ENCODE assay signal across 31 mouse cellular contexts in genomic region chr2:63090447-63090846, GRCm38 (mm10).
"Had no signal": no experiment of that assay in that cellular context is flagged by ENCODE, and none has a peak within 500 bp of the region (broad histone marks: within the 10 kb centered on the region; RNA-seq: fewer than 3 reads in every experiment).

No protein-coding gene starts in this region.

- H3K9me3 ChIP-seq: limb, embryonic 10.5 days; limb, embryonic 12.5 days; limb, embryonic 13.5 days; limb, embryonic 15.5 days; liver, embryonic 12.5 days; liver, embryonic 13.5 days; liver, embryonic 15.5 days; lung, embryonic 15.5 days; megakaryocyte, embryonic 14.5 days; midbrain, embryonic 10.5 days; midbrain, embryonic 12.5 days; midbrain, embryonic 13.5 days; midbrain, embryonic 15.5 days had no signal

- H3K4me3 ChIP-seq: limb, embryonic 10.5 days; limb, embryonic 12.5 days; limb, embryonic 13.5 days; limb, embryonic 15.5 days; liver, embryonic 12.5 days; liver, embryonic 13.5 days; liver, embryonic 15.5 days; lung, embryonic 15.5 days; megakaryocyte, embryonic 14.5 days; midbrain, embryonic 10.5 days; midbrain, embryonic 12.5 days; midbrain, embryonic 13.5 days; midbrain, embryonic 15.5 days; myocyte had no signal

- H3K27ac ChIP-seq: limb, embryonic 10.5 days; limb, embryonic 12.5 days; limb, embryonic 13.5 days; limb, embryonic 15.5 days; liver, embryonic 12.5 days; liver, embryonic 13.5 days; liver, embryonic 14.5 days; liver, embryonic 15.5 days; lung, embryonic 15.5 days; macrophage; midbrain, embryonic 10.5 days; midbrain, embryonic 12.5 days; midbrain, embryonic 13.5 days; midbrain, embryonic 15.5 days had no signal

- H3K4me2 ChIP-seq: limb, embryonic 12.5 days; limb, embryonic 13.5 days; limb, embryonic 15.5 days; liver, embryonic 11.5 days; liver, embryonic 12.5 days; liver, embryonic 13.5 days; liver, embryonic 15.5 days; lung, embryonic 14.5 days; lung, embryonic 15.5 days; midbrain, embryonic 11.5 days; midbrain, embryonic 12.5 days; midbrain, embryonic 13.5 days; midbrain, embryonic 15.5 days had no signal

- ATAC-seq: liver, embryonic 12.5 days; liver, postnatal 0 days; lung, postnatal 0 days; midbrain, embryonic 13.5 days; midbrain, embryonic 15.5 days; midbrain, embryonic 16.5 days had no signal

- H3K27me3 ChIP-seq: limb, embryonic 12.5 days; limb, embryonic 13.5 days; limb, embryonic 15.5 days; liver, embryonic 12.5 days; liver, embryonic 13.5 days; liver, embryonic 15.5 days; lung, embryonic 15.5 days; megakaryocyte, embryonic 14.5 days; midbrain, embryonic 12.5 days; midbrain, embryonic 13.5 days; midbrain, embryonic 15.5 days had no signal

- H3K4me1 ChIP-seq: limb, embryonic 10.5 days; limb, embryonic 12.5 days; limb, embryonic 13.5 days; limb, embryonic 15.5 days; liver, embryonic 12.5 days; liver, embryonic 13.5 days; liver, embryonic 15.5 days; lung, embryonic 15.5 days; megakaryocyte, embryonic 14.5 days; midbrain, embryonic 10.5 days; midbrain, embryonic 12.5 days; midbrain, embryonic 13.5 days; midbrain, embryonic 15.5 days had no signal

- H3K36me3 ChIP-seq: limb, embryonic 10.5 days; limb, embryonic 12.5 days; limb, embryonic 13.5 days; limb, embryonic 15.5 days; liver, embryonic 12.5 days; liver, embryonic 13.5 days; liver, embryonic 15.5 days; lung, embryonic 15.5 days; midbrain, embryonic 10.5 days; midbrain, embryonic 12.5 days; midbrain, embryonic 13.5 days; midbrain, embryonic 15.5 days had no signal

- DNase-seq: left cerebral cortex, postnatal 4 days; liver; liver, embryonic 13.5 days; liver, postnatal 0 days; lung, adult 18-20 months; lung, adult 2 months; lung, embryonic 14.5 days; lung, postnatal 10 days; lung, postnatal 14 days; lung, postnatal 36 days; lung, postnatal 4 days; midbrain, embryonic 14.5 days had no signal

- H3K9ac ChIP-seq: limb, embryonic 12.5 days; limb, embryonic 13.5 days; limb, embryonic 15.5 days; liver, embryonic 12.5 days; liver, embryonic 13.5 days; liver, embryonic 14.5 days; liver, embryonic 15.5 days; liver, postnatal 0 days; lung, embryonic 14.5 days; lung, embryonic 15.5 days; midbrain, embryonic 12.5 days; midbrain, embryonic 13.5 days; midbrain, embryonic 15.5 days had no signal
